Mouse (Mus musculus) layer of hippocampus, adult 8-10 months (tissue): ENCODE measurements around the gene Esrrb. TPM values are rescaled to one million over a fixed set of nuclear protein-coding genes. Genes with fewer than 3 reads are reported as not detected.

Experiments used
- DNase-seq, 2 experiments: peaks; one replicate each; pipeline ENCODE4 v3.0.0; 2022; ENCODE audit warnings: low spot score in 2 of 2
- total RNA-seq, 4 experiments: library from RNA; stranded (reverse); gene quantifications; 2 replicates each; pipeline ENCODE4 v1.2.4; 2022

Gene Esrrb
- total RNA-seq, 4 experiments from 2014 or later = 0.98 to 1.9 (median 1.5) TPM

DNA sequence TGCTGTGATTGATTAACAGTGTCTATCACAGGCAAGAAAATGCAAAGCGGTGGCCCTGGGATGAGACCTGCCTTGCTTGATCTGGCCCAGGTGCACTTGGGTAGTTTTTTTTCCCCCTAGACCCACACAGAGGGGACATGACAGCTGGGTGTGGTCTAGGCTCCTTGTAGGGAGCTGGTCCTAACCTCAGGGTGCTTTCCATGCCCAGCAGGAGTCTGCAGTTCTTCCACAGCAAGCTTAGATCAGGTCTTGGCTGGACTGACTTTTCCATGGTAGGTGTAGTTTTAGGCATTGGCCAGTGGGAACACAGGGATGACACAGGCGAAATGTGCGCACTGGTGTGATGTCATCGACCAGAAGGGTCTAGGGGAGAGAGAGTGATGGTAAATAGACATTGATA is 136.2 kb downstream of the Esrrb start:
- no peak for DNase-seq

DNA sequence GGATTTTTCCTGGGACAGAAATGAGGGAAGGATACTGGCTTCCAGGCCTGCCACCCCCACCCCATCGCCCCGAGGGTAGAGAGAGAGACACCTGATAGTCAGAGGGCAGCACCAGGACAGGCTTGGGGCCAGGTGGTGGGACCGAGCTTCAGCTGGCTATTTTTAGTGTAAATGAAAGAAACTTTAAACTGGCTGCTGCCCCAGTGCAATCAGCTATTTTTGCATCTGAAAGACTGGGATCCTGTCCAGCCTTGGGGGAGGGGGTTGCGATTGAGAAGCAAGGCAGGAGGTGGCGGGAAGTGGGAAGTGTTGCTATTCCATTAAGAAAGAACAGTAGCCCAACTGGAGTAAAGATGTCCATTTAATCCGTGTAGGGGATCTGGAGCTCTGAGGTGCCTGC is 137.8 kb downstream of the Esrrb start:
- DNase-seq = peak; percentile 41 to 48

DNA sequence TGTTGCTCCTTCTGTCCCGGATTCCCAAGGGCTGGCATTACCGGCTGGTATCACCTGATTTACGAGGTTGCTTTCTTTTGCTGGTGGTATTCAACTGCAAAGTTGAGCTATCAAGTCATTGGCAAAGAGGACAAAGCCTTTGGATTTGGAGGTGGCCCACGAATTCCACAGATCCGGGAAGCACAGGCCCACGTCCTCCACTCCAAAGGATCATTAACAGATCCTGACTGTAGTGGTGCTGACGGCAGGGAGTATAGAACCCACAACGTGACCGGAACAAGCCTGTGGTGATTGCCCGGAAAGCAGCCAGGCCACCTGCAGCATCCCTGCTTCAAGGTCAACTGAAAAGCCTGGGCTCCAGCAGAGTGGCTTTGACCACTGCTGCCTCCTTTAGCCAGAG is 140.8 kb downstream of the Esrrb start:
- DNase-seq = no peak

DNA sequence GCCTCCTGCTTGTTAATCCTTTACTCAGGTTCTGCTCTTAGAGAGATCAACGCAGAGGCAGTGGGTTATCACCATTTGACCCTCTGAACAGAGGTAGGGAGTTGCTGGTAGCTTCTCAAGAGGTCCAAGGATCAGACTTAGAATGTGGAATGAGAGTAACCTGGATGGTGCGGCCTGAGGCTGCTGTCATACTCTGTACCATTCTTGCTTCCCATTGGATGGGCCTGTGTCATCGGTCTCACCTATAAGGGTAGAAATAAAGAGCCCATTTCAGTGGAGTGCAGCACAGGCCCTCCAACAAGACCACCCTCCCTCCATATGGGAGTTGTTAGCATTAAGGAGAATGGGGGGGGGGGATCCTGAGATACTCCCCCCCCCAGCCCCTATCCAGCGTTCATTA is 143.0 kb downstream of the Esrrb start:
- no peak for DNase-seq

DNA sequence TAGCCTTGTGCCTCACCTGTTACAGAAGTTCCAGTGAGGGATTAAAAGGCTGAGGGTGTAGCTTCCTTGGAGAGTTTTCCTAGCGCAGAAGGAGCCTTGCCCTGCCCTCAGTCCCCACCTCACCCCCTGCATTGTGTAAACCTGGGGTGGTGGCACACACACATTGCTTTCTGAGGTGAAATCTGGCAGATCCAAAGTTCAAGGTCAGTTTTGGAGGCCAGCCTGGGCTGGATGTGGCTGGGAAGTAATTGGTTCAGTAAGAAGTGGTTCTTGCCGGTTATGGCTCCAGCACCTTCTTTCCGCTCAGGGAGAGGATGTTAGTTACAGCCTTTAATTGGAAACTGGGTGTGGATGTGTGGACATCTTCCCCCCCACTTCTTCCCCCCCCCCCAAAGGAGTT is 143.4 kb downstream of the Esrrb start:
- DNase-seq = no peak

DNA sequence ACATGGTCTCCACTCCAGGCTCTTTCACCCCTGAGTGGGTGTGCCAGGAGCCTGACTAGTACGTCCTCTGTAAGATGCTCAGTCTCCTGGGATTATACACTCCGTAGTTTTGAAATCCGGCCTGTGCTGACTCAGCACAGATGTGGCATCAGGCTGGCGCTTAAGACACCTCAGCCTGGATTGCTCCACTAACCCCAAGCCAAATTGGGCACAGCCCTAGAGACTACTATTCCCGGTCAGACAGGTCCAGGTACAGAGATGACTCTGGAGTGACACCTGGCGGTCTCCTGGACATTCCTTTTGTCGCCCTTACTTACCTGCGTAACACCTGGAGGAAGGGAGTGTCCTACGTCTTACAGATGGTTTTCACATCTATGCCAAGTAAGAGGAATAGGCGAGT is 146.8 kb downstream of the Esrrb start:
- DNase-seq = no peak

DNA sequence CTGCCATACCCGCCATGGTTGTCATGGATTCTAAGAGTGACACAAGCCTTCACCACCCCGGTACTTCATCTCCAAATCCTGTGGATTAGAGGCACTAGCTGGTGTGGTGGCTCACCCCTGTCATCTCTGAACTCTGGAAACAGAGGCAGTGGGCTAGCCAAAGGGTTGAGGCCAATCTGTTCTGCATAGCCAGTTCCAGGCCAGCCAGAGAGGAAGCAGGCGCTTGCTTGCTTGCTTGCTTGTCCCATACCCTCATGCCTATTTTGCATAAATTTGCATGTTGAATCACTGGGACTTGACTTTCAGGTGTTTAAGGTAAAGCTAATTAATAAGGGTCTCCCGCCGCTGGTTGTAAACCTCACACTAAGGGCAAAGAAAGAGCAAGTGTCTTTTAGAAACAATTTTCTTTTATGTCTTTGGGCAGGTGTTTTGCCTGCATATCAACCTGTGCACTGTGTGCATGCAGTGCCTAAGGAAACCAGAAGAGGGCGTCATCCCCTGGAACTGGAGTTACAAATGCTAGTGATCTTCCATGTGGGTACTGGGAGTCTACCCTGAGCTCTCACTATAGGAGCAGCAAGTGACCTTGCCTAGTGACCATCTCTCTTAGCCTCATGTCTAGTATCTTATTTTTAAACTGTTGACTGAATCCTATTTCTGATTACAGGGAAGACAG is 147.5 kb downstream of the Esrrb start:
- no peak for DNase-seq

DNA sequence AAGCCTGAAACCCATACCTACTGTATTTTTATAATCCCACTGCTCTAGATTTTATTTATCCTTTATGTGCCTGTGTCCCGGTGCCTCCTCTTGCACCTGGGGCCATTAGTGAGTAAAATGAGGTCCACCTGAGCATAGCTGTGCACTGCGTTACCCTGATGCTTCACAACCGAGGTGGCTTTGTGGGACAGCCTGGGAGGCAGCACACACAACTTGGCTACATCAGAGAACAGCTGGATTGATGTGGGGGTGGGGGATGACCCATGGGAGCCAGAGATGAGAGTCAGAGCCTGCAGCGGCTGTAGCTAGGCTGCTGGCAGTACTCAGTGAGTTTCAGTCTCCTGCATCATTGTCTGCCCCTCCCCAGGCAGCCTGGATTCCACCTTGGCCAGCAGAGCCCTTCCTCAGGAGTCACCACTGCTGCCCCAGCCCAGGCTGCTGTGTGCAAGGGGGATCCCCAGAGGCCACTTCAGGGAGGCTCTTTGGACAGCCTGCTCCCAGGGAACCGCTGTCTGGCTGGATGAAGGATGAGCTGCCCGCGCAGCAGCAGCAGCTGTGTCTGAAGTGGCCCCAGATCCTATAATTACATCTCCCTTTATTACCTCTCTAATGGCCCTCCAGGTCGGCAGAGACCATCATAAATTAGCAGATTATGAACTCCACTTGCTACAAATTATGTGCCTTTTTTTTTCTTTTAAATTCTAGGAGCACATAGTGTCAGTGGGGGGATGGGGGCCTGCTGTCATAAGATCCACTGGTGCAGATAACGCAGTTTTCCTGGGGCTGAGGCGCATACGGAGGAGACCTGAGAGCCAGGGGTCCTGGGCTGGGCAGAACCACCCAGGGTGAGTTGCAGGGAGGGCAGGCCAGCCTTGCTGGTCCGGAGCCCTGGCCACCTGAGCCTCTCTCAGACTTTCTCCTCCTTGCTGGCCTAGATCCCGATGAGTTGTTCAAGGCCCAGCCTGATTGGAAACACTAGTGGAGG is 148.7 kb downstream of the Esrrb start:
- no peak for DNase-seq

DNA sequence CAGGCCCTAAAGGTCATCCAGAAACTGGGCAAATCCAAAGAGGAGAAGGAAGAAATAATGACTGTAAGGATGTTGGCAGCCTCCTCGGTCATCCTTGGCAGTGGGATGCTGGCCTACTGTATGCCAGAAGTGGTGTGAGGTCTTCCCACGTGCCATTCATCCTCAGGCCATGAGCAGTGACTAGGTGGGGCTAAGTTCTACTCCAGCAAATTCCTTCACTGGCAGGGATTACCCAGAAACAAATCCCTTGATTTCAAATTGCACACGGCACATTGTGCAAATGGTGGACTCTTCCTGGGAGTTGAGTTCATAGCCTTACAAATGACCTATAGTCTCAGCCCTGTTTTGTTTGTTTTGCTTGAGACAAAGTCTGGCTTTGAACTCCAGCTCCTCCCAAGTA is 151.4 kb downstream of the Esrrb start:
- no peak for DNase-seq

DNA sequence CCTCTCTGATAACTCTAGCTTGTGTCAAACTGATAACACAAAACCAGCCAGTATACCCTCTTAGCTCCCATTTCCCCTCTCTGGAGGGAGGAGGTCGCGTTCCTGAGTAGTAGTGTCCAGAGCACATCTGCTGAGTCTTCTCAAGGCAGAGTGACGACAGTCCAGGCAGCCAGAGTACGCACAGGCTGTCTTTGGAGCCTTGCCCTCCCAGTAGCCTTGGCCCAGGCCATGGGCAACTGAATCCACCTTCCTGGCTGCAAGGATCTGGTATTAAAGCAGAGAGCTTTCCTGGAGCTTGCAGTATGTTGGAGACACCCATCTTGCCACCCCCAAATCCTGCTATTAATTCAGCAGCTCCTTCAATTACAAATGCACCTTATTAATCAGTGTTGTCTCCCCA is 152.7 kb downstream of the Esrrb start:
- DNase-seq = no peak

DNA sequence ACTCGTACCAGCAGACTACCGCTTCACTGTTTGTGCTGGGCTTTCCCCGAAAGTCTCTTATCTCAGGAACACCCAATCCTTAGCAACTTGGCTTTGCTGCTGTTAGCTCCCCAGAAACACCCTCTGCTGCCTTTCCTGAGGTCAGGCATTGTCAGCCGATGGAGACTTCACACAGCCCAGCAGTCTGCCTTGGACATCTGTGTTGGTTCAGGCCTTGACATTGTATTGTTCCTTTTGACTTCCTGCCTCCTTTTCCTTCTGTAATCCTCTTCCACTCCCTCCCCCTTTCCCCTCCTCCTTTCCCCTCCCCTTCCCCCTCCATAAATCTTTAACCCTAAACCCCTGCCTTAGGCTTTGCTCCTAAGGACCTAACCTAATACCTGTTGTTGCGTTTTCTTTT is 155.7 kb downstream of the Esrrb start:
- no peak for DNase-seq

DNA sequence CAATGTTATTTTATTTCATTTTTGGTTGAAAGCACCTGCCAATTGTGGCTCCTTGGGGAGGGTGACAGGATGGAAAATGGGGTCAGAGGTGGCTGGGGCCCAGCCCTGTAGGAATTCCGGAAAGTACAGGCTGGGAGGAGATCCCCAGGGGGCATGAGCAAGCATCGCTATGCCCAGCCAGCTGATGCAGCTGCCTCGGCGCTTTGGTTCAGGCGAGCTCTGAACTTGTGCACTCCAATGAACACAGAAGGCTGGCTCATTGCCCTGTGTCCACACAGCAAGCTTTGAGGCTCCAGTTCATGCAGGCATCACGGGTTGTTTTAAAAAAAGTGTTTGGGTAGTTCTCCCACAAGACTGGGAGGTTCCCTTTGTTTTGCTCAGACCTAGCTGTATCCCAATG is 156.8 kb downstream of the Esrrb start:
- DNase-seq = no peak

DNA sequence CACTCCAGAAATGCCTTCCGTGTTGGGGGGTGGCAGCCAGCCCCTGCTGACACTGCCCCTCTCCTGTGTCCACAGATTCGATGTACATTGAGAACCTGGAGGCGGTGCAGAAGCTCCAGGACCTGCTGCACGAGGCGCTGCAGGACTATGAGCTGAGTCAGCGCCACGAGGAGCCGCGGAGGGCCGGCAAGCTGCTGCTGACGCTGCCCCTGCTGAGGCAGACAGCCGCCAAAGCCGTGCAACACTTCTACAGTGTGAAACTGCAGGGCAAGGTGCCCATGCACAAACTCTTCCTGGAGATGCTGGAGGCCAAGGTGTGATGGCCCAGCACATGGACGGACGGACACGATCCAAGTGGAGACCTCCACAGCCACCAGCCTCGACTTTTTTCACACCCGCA is 157.8 kb downstream of the Esrrb start:
- DNase-seq = peak; percentile 19 to 24

DNA sequence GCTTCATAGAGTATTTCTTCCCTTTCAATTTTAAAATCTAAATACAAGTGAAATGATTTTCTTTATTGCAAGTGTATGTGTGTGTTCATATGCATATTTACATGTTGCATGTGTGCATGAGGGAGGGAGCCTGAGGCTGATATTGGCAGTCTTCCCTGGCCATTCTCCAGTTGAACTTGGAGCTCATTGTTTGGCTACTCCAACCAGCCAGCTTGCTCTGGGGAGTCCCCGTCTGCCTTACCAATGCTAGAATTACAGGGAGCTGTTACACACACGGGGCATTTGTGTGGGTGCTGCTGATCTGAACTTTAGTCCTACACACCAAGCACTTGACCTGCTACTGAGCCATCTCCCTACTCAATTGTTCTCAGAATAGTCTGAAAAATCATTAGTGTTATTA is 173.4 kb downstream of the Esrrb start:
- DNase-seq = no peak

DNA sequence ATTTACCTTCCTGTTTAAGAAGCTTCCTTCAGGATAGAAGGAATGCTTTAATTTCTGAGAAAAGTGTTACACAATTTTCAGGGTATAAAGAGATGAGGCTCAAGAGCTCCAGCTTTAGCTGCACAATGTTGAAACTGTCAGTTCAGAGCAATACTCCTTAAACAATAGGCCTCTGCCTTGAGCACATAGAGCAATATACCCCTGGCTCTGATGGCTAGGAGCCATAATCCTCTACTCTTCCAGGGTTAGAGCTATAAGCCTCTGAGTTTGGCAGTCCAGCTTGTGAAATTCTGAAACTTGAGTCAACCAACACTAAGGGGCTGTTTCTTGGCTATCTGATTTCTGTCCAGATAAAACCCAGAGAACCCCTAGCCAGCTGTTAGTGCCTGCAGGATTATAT is 176.9 kb downstream of the Esrrb start:
- no peak for DNase-seq

DNA sequence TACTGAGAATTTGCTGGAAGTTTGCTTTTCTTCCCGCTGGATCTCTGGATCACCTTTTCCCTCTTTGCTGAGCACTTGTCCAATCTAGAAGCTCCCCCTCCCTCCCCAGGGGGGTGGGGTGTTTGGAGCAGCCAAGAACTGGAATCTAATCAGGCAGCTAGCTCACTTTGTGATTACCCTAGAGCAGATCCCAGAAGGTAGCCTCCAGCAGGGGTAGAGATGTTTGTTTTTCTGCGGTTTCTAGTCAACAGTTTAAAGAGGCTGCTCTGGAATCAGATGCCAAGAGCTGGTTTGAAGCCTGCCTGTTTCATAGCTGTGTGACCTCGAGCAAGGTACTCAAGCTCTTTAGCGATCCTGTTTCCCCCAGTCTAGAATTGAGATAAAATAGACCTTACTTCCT is 177.8 kb downstream of the Esrrb start:
- no peak for DNase-seq

DNA sequence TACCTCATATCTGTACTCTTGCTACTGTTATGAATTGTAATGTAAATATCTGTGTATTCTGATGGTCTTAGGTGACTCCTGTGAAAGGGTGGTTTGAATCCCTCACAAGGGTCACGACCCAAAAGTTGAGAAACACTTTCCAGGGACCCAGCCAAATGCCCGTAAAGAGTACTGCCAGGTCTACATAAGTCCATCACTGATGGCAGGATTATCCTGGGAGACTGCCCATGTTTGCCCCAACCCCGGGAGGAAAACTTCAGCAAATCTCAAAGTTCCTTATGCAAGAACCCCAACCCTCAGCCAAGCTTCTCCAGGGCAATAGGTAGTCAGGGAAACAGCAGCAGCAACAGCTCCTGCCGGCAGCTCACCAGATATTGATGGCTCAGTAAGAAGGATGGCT is 178.6 kb downstream of the Esrrb start:
- no peak for DNase-seq

DNA sequence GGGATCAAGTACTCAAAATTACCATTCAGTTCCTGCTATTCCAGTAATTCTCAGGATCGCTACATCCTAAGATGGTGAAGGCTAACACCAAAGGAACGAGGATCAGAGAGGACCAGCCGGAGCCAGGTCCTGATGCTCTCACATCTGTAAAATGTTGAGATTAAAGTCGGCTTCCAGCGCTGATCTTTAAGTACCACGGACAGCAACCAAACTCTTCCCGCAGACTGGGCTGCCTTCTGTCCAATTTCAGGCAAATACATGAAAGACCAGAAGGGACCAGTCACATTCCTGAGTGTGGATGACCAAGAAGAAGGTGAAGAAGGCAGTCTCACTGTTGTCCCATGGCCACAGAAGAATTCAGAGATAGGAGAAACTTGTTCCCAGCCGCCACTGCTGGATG is 186.9 kb downstream of the Esrrb start:
- no peak for DNase-seq

DNA sequence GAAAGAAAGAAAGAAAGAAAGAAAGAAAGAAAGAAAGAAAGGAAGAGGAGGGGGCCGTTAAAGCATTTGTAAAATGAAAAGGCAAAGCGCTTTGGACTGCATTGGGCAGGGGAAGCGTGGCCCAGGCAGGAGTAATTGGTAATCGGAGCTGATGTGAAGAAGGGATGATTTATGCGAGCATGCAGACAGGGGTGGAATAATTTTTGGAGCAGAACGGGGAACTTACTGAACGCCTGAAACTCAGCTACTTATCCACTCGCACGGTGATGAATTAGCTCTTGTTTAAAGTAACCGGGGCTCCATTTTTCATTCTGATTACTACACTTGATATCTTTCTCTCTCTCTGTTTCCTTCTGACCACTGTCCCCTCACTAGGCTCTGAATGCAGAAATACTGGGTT is 192.1 kb downstream of the Esrrb start:
- DNase-seq = no peak

DNA sequence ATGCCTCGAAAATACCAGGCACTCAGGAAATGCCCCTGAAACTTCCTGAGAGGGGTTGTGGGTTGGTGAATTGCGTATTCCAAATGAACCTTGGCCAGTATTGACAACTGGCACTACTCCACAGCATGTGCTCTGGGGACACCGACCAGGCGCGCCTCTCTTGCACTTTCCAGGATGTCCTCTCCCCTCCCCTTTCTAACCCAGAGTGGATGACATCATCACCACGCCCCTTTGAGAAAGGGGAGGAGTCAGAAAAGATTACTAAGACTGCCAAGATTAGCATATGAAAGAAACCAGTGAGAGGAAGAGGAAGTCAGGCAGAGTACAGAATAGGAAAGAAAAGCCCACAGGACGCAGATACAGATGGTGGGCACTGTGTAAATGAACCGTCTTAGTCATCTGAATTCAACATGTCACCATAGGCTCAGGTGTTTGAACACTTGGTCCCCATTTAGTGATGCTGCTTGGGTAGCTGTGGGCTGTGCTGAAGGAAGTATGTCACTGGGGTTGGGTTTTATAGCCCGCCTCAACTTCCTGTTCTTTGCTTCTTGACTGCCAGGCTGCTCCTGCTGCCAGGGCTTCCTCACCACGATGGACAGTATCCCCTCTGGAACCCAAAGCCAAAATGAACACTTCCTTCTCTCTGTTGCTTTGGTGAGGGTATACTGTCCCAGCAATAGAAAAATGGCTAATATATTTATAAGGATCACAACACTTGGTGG is 196.0 kb downstream of the Esrrb start:
- no peak for DNase-seq

DNA sequence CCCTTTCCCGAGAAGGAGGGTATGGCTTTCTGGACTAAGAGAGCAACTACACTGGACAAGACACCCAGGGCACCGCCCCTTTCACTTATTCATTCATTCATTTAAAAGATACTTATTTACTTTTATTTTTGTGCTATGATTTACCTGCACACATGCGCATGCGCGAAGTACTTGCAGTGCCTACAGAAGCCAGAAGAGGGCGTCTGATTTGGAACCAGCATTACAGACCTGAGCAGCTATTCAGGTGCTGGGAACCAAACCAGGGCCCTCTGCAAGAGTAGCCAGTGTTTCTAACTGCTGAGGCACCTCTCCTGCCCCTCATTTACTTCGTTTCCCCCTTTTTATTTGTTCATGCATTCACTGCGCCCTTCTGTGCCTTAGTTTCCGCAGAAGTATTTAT is 198.0 kb downstream of the Esrrb start:
- DNase-seq = no peak

DNA sequence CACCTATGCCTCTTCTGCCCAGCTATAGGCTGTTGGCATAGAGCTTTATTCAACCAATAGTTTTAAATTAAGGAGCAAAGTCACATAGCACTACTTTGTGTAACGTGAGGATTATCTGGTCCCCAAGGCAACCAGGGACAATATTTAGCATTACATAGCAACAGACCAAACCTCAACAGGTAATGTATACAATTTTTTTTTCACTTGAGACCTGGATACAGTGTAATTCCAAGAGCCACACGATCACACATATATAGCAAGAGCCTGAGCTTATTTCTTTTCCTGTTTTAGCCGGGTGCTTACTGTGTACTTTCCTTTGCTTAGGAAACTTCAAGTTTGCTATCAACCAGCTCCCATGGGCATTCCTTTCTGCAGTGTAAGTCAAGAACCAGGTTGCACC is 201.8 kb downstream of the Esrrb start:
- no peak for DNase-seq
